Mouse (Mus musculus) CH12.LX (cell line): Measurements from ENCODE around the gene Akr1c13. TPM values are rescaled to one million over a fixed set of nuclear protein-coding genes. Genes with fewer than 3 reads are reported as not detected.
"Not testable (repeated sequence)": the region's sequence is repeated elsewhere in the genome, so short reads cannot be mapped to it uniquely, and the experiment has no call there.

Experiments used
- DNase-seq: peaks from one replicate; pipeline ENCODE4 v3.0.0-alpha.2; 2013; ENCODE audit errors: extremely low read depth
- H3K27ac ChIP-seq: 2 replicates; pipeline ENCODE4 v1.5.1; 2012; ENCODE audit warnings: low read depth, mild to moderate bottlenecking, control low read depth, moderate library complexity; ENCODE audit not compliant: insufficient read depth
- H3K27me3 ChIP-seq: replicated peaks from 2 replicates; pipeline ENCODE3; 2012; ENCODE audit warnings: inconsistent platforms
- H3K36me3 ChIP-seq, 2 experiments: replicated peaks in 1 of 2; 2 replicates each; pipeline versions ENCODE3 to v1.6.1; 2012; ENCODE audit warnings: inconsistent platforms in 1 of 2, low read length in 1 of 2, mild to moderate bottlenecking in 1 of 2, mixed read lengths in 1 of 2, moderate library complexity in 1 of 2; ENCODE audit not compliant: control insufficient read depth in 1 of 2, insufficient read depth in 1 of 2
- H3K4me1 ChIP-seq, 2 experiments: 2 replicates each; pipeline ENCODE4 v1.6.1; 2012; ENCODE audit warnings: inconsistent platforms in 1 of 2, moderate library complexity in 1 of 2; ENCODE audit not compliant: insufficient read depth in 2 of 2, control insufficient read depth in 1 of 2
- H3K4me2 ChIP-seq: 2 replicates; pipeline ENCODE4 v1.6.1; 2012; ENCODE audit warnings: low read depth, mild to moderate bottlenecking, control low read depth; ENCODE audit not compliant: poor library complexity, insufficient read depth, severe bottlenecking
- H3K4me3 ChIP-seq, 3 experiments: fragments of 150-350 bp in 1 of 3; sonication (generic) in 1 of 3; replicated peaks in 1 of 3; 2 replicates each; pipeline versions ENCODE3 to v1.5.1; 2011 to 2012; ENCODE audit warnings: low read depth in 2 of 3, low read length in 2 of 3, mild to moderate bottlenecking in 2 of 3, moderate library complexity in 2 of 3, control low read depth in 1 of 3, improper control_type of control experiment in 1 of 3, inconsistent platforms in 1 of 3, mixed read lengths in 1 of 3; ENCODE audit not compliant: poor library complexity in 1 of 3
- H3K79me2 ChIP-seq: replicated peaks from 2 replicates; pipeline ENCODE4 v1.6.1; 2012; ENCODE audit warnings: mild to moderate bottlenecking, moderate library complexity; ENCODE audit not compliant: control insufficient read depth, poor library complexity, insufficient read depth, severe bottlenecking; ENCODE audit errors: extremely low read depth
- H3K9ac ChIP-seq: 2 replicates; pipeline ENCODE4 v1.6.1; 2012; ENCODE audit warnings: low read depth, mild to moderate bottlenecking, control low read depth, moderate library complexity; ENCODE audit not compliant: insufficient read depth
- H3K9me3 ChIP-seq: replicated peaks from 2 replicates; pipeline ENCODE3; 2012; ENCODE audit warnings: low read length, inconsistent platforms, mixed read lengths
- E2F4 ChIP-seq: IDR thresholded peaks from 2 replicates; pipeline ENCODE4 v1.6.1; 2011; ENCODE audit warnings: low read depth, low read length, improper control_type of control experiment; ENCODE audit not compliant: insufficient replicate concordance
- ETS1 ChIP-seq: conservative IDR thresholded peaks from 2 replicates; pipeline ENCODE4 v1.6.1; 2012; ENCODE audit warnings: low read depth, mild to moderate bottlenecking, inconsistent platforms, low read length, improper control_type of control experiment, moderate library complexity
- HCFC1 ChIP-seq: IDR thresholded peaks from 2 replicates; pipeline ENCODE4 v1.6.1; 2012; ENCODE audit warnings: low read depth, mild to moderate bottlenecking, inconsistent platforms, low read length, improper control_type of control experiment
- IRF4 ChIP-seq: IDR thresholded peaks from 2 replicates; pipeline ENCODE4 v1.6.1; 2014; ENCODE audit warnings: low read depth, mild to moderate bottlenecking, inconsistent platforms, low read length, improper control_type of control experiment
- JUN ChIP-seq: IDR thresholded peaks from 2 replicates; pipeline ENCODE4 v1.6.1; 2011; ENCODE audit warnings: low read depth, mild to moderate bottlenecking, low read length, improper control_type of control experiment, moderate library complexity; ENCODE audit not compliant: insufficient read depth
- JUND ChIP-seq: conservative IDR thresholded peaks from 2 replicates; pipeline ENCODE4 v1.6.1; 2011; ENCODE audit warnings: low read depth, low read length, improper control_type of control experiment
- KAT2A ChIP-seq: IDR thresholded peaks from 2 replicates; pipeline ENCODE4 v1.6.1; 2012; ENCODE audit warnings: low read length, improper control_type of control experiment, inconsistent platforms; ENCODE audit not compliant: insufficient replicate concordance
- MEF2A ChIP-seq: IDR thresholded peaks from 2 replicates; pipeline ENCODE4 v1.6.1; 2014; ENCODE audit warnings: low read depth, mild to moderate bottlenecking, inconsistent platforms, low read length, improper control_type of control experiment, borderline replicate concordance
- MXI1 ChIP-seq: IDR thresholded peaks from 2 replicates; pipeline ENCODE4 v1.6.1; 2011; ENCODE audit warnings: mild to moderate bottlenecking, low read depth, low read length, improper control_type of control experiment
- NELFE ChIP-seq: IDR thresholded peaks from 2 replicates; pipeline ENCODE4 v1.6.1; 2011; ENCODE audit warnings: low read depth, low read length, improper control_type of control experiment
- POLR2AphosphoS2 ChIP-seq: IDR thresholded peaks from 2 replicates; pipeline ENCODE4 v1.6.1; 2011; ENCODE audit warnings: low read depth, low read length, improper control_type of control experiment
- SMC3 ChIP-seq: IDR thresholded peaks from 2 replicates; pipeline ENCODE4 v1.6.1; 2011; ENCODE audit warnings: low read depth, low read length, improper control_type of control experiment
- UBTF ChIP-seq: IDR thresholded peaks from 2 replicates; pipeline ENCODE4 v1.6.1; 2012; ENCODE audit warnings: low read depth, mild to moderate bottlenecking, inconsistent platforms, low read length, improper control_type of control experiment, moderate library complexity
- ZC3H11A ChIP-seq: IDR thresholded peaks from 2 replicates; pipeline ENCODE4 v1.6.1; 2012; ENCODE audit warnings: low read depth, mild to moderate bottlenecking, inconsistent platforms, low read length, improper control_type of control experiment
- ZMIZ1 ChIP-seq: IDR thresholded peaks from 2 replicates; pipeline ENCODE4 v1.6.1; 2012; ENCODE audit warnings: low read depth, mild to moderate bottlenecking, inconsistent platforms, low read length, improper control_type of control experiment
- dilution Hi-C: fragments of 300-500 bp; cut with MboI; formaldehyde crosslinking; loops from 2 replicates; pipeline ENCODE4 v1.14.3; 2020; ENCODE audit warnings: low sequenced_read_pairs; ENCODE audit not compliant: extremely low pct_unique_long_range_greater_than_20kb, extremely low pct_ligation_motif_present
- in situ Hi-C: fragments of 300-500 bp; cut with MboI; formaldehyde crosslinking; loops from 3 replicates; pipeline ENCODE4 v1.14.3; 2019; ENCODE audit warnings: low sequenced_read_pairs, low pct_ligation_motif_present, low pct_unique_long_range_greater_than_20kb, mixed read lengths
- polyA plus RNA-seq: library from polyadenylated mRNA; unstranded; fragments of >175 nt; gene quantifications from 2 replicates; pipeline ENCODE4 v1.2.1, GENCODE M21; 2012; ENCODE audit warnings: low read depth; ENCODE audit not compliant: insufficient read length
- total RNA-seq, 2 experiments: library from RNA; depleted of rRNA; stranded (reverse); fragments of 300-350 nt in 1 of 2; fragments of >200 nt in 1 of 2; gene quantifications; 2 replicates each; pipeline ENCODE4 v1.2.3; 2012 to 2014

Akr1c13 gene
- total and polyA plus RNA-seq, 3 experiments: 36.5 to 76.3 (median 39.1) TPM

- no peak for TF ChIP-seq MEF2A
Measured at GRCm38 (mm10) chr13:4155286-4155685, 35.7 kb upstream of the Akr1c13 start (continued).

- no peak for TF ChIP-seq ZMIZ1
- no peak for TF ChIP-seq MXI1
- no peak for TF ChIP-seq IRF4
- TF ChIP-seq UBTF: no peak
- TF ChIP-seq E2F4: no peak
- no peak for TF ChIP-seq POLR2AphosphoS2
- TF ChIP-seq HCFC1: no peak
- TF ChIP-seq SMC3: no peak
- Histone ChIP-seq H3K4me1 (no peaks in the 10 kb centered on the region), H3K79me2 (no peaks in the 10 kb centered on the region), H3K9me3 (no peaks in the 10 kb centered on the region), H3K4me2 (no peak overlapping the region), H3K27ac (no peak overlapping the region), H3K9ac (no peak overlapping the region), H3K4me3 (no peak overlapping the region), H3K36me3 (no peaks in the 10 kb centered on the region), H3K27me3 (no peaks in the 10 kb centered on the region)
- in situ Hi-C loops (no loop called here), dilution Hi-C loops (no loop called here)
- no peak for DNase-seq
Measured at GRCm38 (mm10) chr13:4168006-4168405, 22.9 kb upstream of the Akr1c13 start.

GRCm38 (mm10) chr13:4172978-4173377, 18.0 kb upstream of the Akr1c13 start:
- Histone ChIP-seq H3K4me2 (no peak overlapping the region), H3K9ac (no peak overlapping the region), H3K4me3 (no peak overlapping the region), H3K79me2 (no peaks in the 10 kb centered on the region), H3K36me3 (no peaks in the 10 kb centered on the region), H3K4me1 (no peaks in the 10 kb centered on the region), H3K9me3 (no peaks in the 10 kb centered on the region), H3K27ac (no peak overlapping the region), H3K27me3 (no peaks in the 10 kb centered on the region)
- dilution Hi-C loops (no loop called here), in situ Hi-C loops (no loop called here)
- DNase-seq: no peak
- no peak for TF ChIP-seq HCFC1
- TF ChIP-seq JUND: no peak
- no peak for TF ChIP-seq NELFE
- no peak for TF ChIP-seq ETS1
- no peak for TF ChIP-seq JUN
- no peak for TF ChIP-seq ZC3H11A
- TF ChIP-seq KAT2A: no peak
- TF ChIP-seq MXI1: no peak

GRCm38 (mm10) chr13:4181321-4181720, 9.6 kb upstream of the Akr1c13 start:
- H3K79me2 ChIP-seq, H3K9ac ChIP-seq, dilution Hi-C loops, H3K9me3 ChIP-seq, H3K4me2 ChIP-seq, H3K4me3 ChIP-seq, DNase-seq, H3K4me1 ChIP-seq, H3K27me3 ChIP-seq, H3K36me3 ChIP-seq, H3K27ac ChIP-seq, in situ Hi-C loops: not testable (repeated sequence)
